Comparison of ENCODE assay signal across 34 mouse cellular contexts in genomic region chr3:138498731-138499130, GRCm38 (mm10).
"Had no signal": no experiment of that assay in that cellular context is flagged by ENCODE, and none has a peak within 500 bp of the region (broad histone marks: within the 10 kb centered on the region; RNA-seq: fewer than 3 reads in every experiment).

No protein-coding gene starts in this region.

- H3K27me3 ChIP-seq: heart, embryonic 12.5 days; heart, embryonic 15.5 days; hindbrain, embryonic 12.5 days; hindbrain, embryonic 13.5 days; hindbrain, embryonic 15.5 days; intestine, embryonic 15.5 days; kidney, embryonic 15.5 days had no signal

- H3K4me3 ChIP-seq: heart, adult 2 months; heart, embryonic 10.5 days; heart, embryonic 12.5 days; heart, embryonic 13.5 days; heart, embryonic 15.5 days; hindbrain, embryonic 12.5 days; hindbrain, embryonic 13.5 days; hindbrain, embryonic 15.5 days; intestine, embryonic 15.5 days; kidney, embryonic 15.5 days; layer of hippocampus, adult 2 months had no signal

- H3K4me2 ChIP-seq: heart, embryonic 11.5 days; heart, embryonic 12.5 days; heart, embryonic 13.5 days; heart, embryonic 15.5 days; hindbrain, embryonic 12.5 days; hindbrain, embryonic 13.5 days; hindbrain, embryonic 14.5 days; hindbrain, embryonic 15.5 days; intestine, embryonic 15.5 days; kidney, embryonic 15.5 days had no signal

- H3K27ac ChIP-seq: heart, adult 2 months; heart, embryonic 10.5 days; heart, embryonic 13.5 days; heart, embryonic 15.5 days; hindbrain, embryonic 12.5 days; hindbrain, embryonic 13.5 days; hindbrain, embryonic 14.5 days; hindbrain, embryonic 15.5 days; hindbrain, postnatal 0 days; intestine, embryonic 15.5 days; kidney, embryonic 15.5 days; kidney, postnatal 0 days; layer of hippocampus, adult 2 months had no signal

- H3K9me3 ChIP-seq: heart, embryonic 10.5 days; heart, embryonic 12.5 days; heart, embryonic 13.5 days; heart, embryonic 15.5 days; hindbrain, embryonic 12.5 days; hindbrain, embryonic 13.5 days; hindbrain, embryonic 15.5 days; intestine, embryonic 15.5 days; kidney, embryonic 15.5 days had no signal

- H3K9ac ChIP-seq: heart, embryonic 12.5 days; heart, embryonic 13.5 days; heart, embryonic 15.5 days; hindbrain, embryonic 12.5 days; hindbrain, embryonic 13.5 days; hindbrain, embryonic 14.5 days; hindbrain, embryonic 15.5 days; intestine, embryonic 15.5 days; kidney, embryonic 15.5 days had no signal

- H3K4me1 ChIP-seq: heart, embryonic 12.5 days; heart, embryonic 15.5 days; intestine, embryonic 15.5 days had no signal

- H3K36me3 ChIP-seq: heart, embryonic 10.5 days; heart, embryonic 12.5 days; heart, embryonic 13.5 days; heart, embryonic 15.5 days; hindbrain, embryonic 12.5 days; hindbrain, embryonic 13.5 days; hindbrain, embryonic 15.5 days; intestine, embryonic 15.5 days; kidney, embryonic 15.5 days had no signal

- ATAC-seq: hindbrain, postnatal 0 days; inflammation-experienced regulatory T-cells, adult 6 months; intestine, embryonic 15.5 days; intestine, embryonic 16.5 days; intestine, postnatal 0 days had no signal

- DNase-seq: heart, adult 2 months; heart, postnatal 10 days; heart, postnatal 14 days; heart, postnatal 36 days; heart, postnatal 4 days; kidney, adult 11 months; kidney, adult 18-20 months; kidney, adult 2 months; kidney, adult 8-10 months; kidney, adult 9 months; kidney, postnatal 10 days; kidney, postnatal 14 days; kidney, postnatal 25 days; kidney, postnatal 36 days; kidney, postnatal 4 days; layer of hippocampus, adult 9-11 months; layer of hippocampus, postnatal 36 days had no signal
